Mouse (Mus musculus) lung, embryonic 15.5 days (tissue): ENCODE data around the gene Ppp1r26. TPM values are rescaled to one million over a fixed set of nuclear protein-coding genes. Genes with fewer than 3 reads are reported as not detected.

ENCODE experiments used
- ATAC-seq: fragments of 200-750 bp; cut with Nextera tagmentation; 2 replicates; pipeline ENCODE4 v1.8.0; 2017; ENCODE audit warnings: moderate number of reproducible peaks, borderline replicate concordance; ENCODE audit not compliant: low FRiP score, low TSS enrichment; ENCODE audit errors: extremely low read depth
- H3K27ac ChIP-seq: fragments of 300-500 bp; sonication (generic); 2 replicates; pipeline ENCODE4 v1.5.1; 2015; ENCODE audit warnings: moderate library complexity, mild to moderate bottlenecking, inconsistent platforms
- H3K27me3 ChIP-seq: fragments of 300-500 bp; sonication (generic); 2 replicates; pipeline ENCODE4 v1.6.1; 2015; ENCODE audit warnings: inconsistent platforms
- H3K36me3 ChIP-seq: fragments of 300-500 bp; sonication (generic); 2 replicates; pipeline ENCODE4 v1.6.1; 2015; ENCODE audit warnings: inconsistent platforms
- H3K4me1 ChIP-seq: fragments of 300-500 bp; sonication (generic); 2 replicates; pipeline ENCODE4 v1.6.1; 2015; ENCODE audit warnings: inconsistent platforms
- H3K4me2 ChIP-seq: fragments of 300-500 bp; sonication (generic); 2 replicates; pipeline ENCODE4 v1.6.1; 2015; ENCODE audit warnings: inconsistent platforms, mild to moderate bottlenecking, moderate library complexity
- H3K4me3 ChIP-seq: fragments of 300-500 bp; sonication (generic); 2 replicates; pipeline ENCODE4 v1.5.1; 2015; ENCODE audit warnings: mild to moderate bottlenecking, inconsistent platforms
- H3K9ac ChIP-seq: fragments of 300-500 bp; sonication (generic); 2 replicates; pipeline ENCODE4 v1.6.1; 2015; ENCODE audit warnings: inconsistent platforms
- H3K9me3 ChIP-seq: fragments of 300-500 bp; sonication (generic); 2 replicates; pipeline ENCODE4 v1.6.1; 2016; ENCODE audit warnings: inconsistent platforms
- WGBS: fragments of 180-500 bp; shearing (Covaris S2); methylation state at CpG from one replicate; pipeline ENCODE4 v1.1.7; 2015; 5-methylcytosine and 5-hydroxymethylcytosine counted together
- polyA plus RNA-seq: library from polyadenylated mRNA; unstranded; fragments of >200 nt; fragmentation: Nextera tagmentation; extraction: Ambion mirVana; gene quantifications from 2 replicates; pipeline ENCODE4 v1.2.1, GENCODE M21; 2015

Ppp1r26 gene
- polyA plus RNA-seq, 1 experiment from 2014 or later, result 6.0 TPM

GRCm38 (mm10) chr2:28415387-28416024 is 31.1 kb upstream of the Ppp1r26 start:
- Histone ChIP-seq H3K27ac (no peak overlapping the region), H3K4me2 (no peak overlapping the region), H3K9me3 (no peaks in the 10 kb centered on the region), H3K27me3 (no peaks in the 10 kb centered on the region), H3K4me1 (peaks cover 12% of the 10 kb centered on the region; the same call in 1 of the 2 replicates), H3K9ac (no peak overlapping the region), H3K4me3 (no peak overlapping the region), H3K36me3 (no peaks in the 10 kb centered on the region)
- 39% methylated on average over 10 of the region's 10 CpGs for WGBS
- ATAC-seq, result peak; percentile 31

GRCm38 (mm10) chr2:28416511-28416910 is 30.1 kb upstream of the Ppp1r26 start:
- Histone ChIP-seq H3K9ac (no peak overlapping the region), H3K9me3 (no peaks in the 10 kb centered on the region), H3K4me1 (peaks cover 12% of the 10 kb centered on the region; the same call in 1 of the 2 replicates), H3K27ac (no peak overlapping the region), H3K4me2 (no peak overlapping the region), H3K27me3 (no peaks in the 10 kb centered on the region), H3K4me3 (no peak overlapping the region), H3K36me3 (no peaks in the 10 kb centered on the region)
- no peak for ATAC-seq
- WGBS, result 94% methylated on average over 1 of the region's 1 CpGs

DNA sequence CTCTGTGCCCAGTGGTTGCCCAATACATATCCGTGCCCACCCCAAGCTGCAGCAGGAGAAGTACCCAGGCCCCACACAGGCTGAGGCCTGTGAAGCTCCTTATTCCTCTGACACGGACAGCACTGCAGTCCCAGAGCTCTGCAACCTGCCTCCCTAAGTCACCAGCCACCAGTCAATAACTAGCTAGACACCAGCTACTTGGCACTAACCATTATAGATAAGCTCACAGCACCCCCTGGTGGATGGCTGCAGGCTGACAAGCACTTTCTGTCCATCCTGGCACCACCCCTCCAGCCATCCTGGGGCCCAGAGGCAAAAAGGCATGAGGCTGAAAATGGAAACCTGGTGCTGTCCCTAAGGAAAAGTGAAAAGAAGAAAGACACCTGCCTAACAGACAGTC is 28.6 kb upstream of the Ppp1r26 start:
- ATAC-seq, result no peak
- no peaks in the 10 kb centered on the region for H3K9me3 ChIP-seq
- no peaks in the 10 kb centered on the region for H3K27me3 ChIP-seq
- no peaks in the 10 kb centered on the region for H3K36me3 ChIP-seq
- WGBS, result 36% methylated on average over 2 of the region's 2 CpGs
- no peak overlapping the region for H3K9ac ChIP-seq
- H3K4me3 ChIP-seq, result no peak overlapping the region
- no peak overlapping the region for H3K4me2 ChIP-seq
- H3K4me1 ChIP-seq, result peaks cover 12% of the 10 kb centered on the region; the same call in 1 of the 2 replicates
- no peak overlapping the region for H3K27ac ChIP-seq

- Histone ChIP-seq H3K27me3 (no peaks in the 10 kb centered on the region), H3K4me2 (no peak overlapping the region), H3K36me3 (no peaks in the 10 kb centered on the region), H3K27ac (no peak overlapping the region), H3K4me1 (peaks cover 10% of the 10 kb centered on the region; the same call in 1 of the 2 replicates), H3K9me3 (no peaks in the 10 kb centered on the region), H3K4me3 (no peak overlapping the region), H3K9ac (no peak overlapping the region)
- no peak for ATAC-seq
- 18% methylated on average over 4 of the region's 4 CpGs for WGBS
Observed at GRCm38 (mm10) chr2:28419898-28420297, 26.7 kb upstream of the Ppp1r26 start.

DNA sequence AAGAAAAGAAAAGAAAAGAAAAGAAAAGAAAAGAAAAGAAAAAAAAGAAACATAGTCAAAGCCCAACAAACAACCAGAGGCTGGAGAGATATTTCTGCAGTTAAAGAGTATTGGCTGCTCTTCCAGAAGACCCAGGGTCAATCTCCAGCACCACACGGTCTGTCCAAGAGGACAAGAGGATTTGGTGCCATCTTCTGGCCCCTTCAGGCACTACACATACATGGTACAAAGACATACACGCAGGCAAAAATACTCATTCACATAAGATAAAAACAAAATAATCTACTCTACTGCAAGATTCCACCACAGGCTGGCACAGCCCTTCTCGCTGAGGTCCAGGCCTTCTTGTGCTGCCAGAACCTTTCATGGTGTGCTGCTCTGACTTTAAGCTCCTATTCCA is 23.4 kb upstream of the Ppp1r26 start:
- Histone ChIP-seq H3K4me1 (no peaks in the 10 kb centered on the region), H3K9me3 (no peaks in the 10 kb centered on the region), H3K27ac (no peak overlapping the region), H3K9ac (no peak overlapping the region), H3K27me3 (no peaks in the 10 kb centered on the region), H3K4me3 (no peak overlapping the region), H3K4me2 (no peak overlapping the region), H3K36me3 (no peaks in the 10 kb centered on the region)
- no peak for ATAC-seq
- 29% methylated on average over 3 of the region's 3 CpGs for WGBS

- no peaks in the 10 kb centered on the region for H3K27me3 ChIP-seq
- no peak overlapping the region for H3K4me2 ChIP-seq
- H3K36me3 ChIP-seq, result no peaks in the 10 kb centered on the region
- no peak overlapping the region for H3K9ac ChIP-seq
- H3K4me1 ChIP-seq, result 0 out of 2 replicates have a peak, but pooled peaks cover 2% of the 10 kb centered on the region
- 0 out of 2 replicates have a peak, but pooled peaks cover 4% of the 10 kb centered on the region for H3K9me3 ChIP-seq
- ATAC-seq, result no peak
- H3K27ac ChIP-seq, result no peak overlapping the region
- no peak overlapping the region for H3K4me3 ChIP-seq
- 74% methylated on average over 6 of the region's 6 CpGs for WGBS
Observed at GRCm38 (mm10) chr2:28427226-28427625, 19.4 kb upstream of the Ppp1r26 start.

- Histone ChIP-seq H3K27me3 (no peaks in the 10 kb centered on the region), H3K27ac (peak overlapping the region; percentile 56), H3K9ac (no peak overlapping the region), H3K4me1 (peaks cover 16% of the 10 kb centered on the region), H3K4me3 (no peak overlapping the region), H3K36me3 (no peaks in the 10 kb centered on the region), H3K4me2 (no peak overlapping the region), H3K9me3 (0 out of 2 replicates have a peak, but pooled peaks cover 4% of the 10 kb centered on the region)
- WGBS, result 36% methylated on average over 6 of the region's 6 CpGs
- ATAC-seq, result no peak; the same call in 1 of the 2 replicates
Observed at GRCm38 (mm10) chr2:28430846-28431245, 15.8 kb upstream of the Ppp1r26 start.

DNA sequence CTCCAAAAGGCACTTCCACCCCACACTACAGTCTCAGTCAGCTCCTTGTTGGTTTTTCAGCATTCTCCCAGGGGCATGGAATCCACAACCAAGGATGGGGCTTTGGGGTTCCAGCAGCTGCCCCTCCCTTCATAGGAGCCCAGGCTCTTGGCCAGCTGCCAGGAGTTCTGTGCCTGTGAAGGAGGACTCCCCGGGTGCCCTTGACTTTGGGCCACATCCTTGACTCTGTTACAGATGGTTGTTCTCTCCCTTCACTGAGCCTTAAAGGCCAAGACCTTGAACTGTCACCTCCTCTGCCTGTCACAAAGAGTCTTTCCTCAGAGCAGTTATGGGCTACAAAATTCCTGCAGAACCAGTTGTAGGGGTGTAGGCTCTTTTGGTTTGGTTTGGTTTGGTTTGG is 13.8 kb upstream of the Ppp1r26 start:
- no peaks in the 10 kb centered on the region for H3K36me3 ChIP-seq
- H3K27ac ChIP-seq, result peak overlapping the region; percentile 79
- peak; percentile 65; the same call in 1 of the 2 replicates for ATAC-seq
- no peaks in the 10 kb centered on the region for H3K27me3 ChIP-seq
- H3K4me2 ChIP-seq, result no peak overlapping the region
- H3K4me1 ChIP-seq, result peaks cover 16% of the 10 kb centered on the region
- no peak overlapping the region for H3K9ac ChIP-seq
- WGBS, result 0% methylated on average over 1 of the region's 1 CpGs
- 0 out of 2 replicates have a peak, but pooled peaks cover 4% of the 10 kb centered on the region for H3K9me3 ChIP-seq
- H3K4me3 ChIP-seq, result no peak overlapping the region

- Histone ChIP-seq H3K4me2 (no peak overlapping the region), H3K9ac (no peak overlapping the region), H3K27ac (peak overlapping the region; percentile 79), H3K36me3 (no peaks in the 10 kb centered on the region), H3K4me3 (no peak overlapping the region), H3K27me3 (no peaks in the 10 kb centered on the region), H3K9me3 (0 out of 2 replicates have a peak, but pooled peaks cover 4% of the 10 kb centered on the region), H3K4me1 (peaks cover 16% of the 10 kb centered on the region)
- no peak for ATAC-seq
- WGBS, result no CpG with 5 or more reads among the region's 2 CpGs
Observed at GRCm38 (mm10) chr2:28433512-28433911, 13.1 kb upstream of the Ppp1r26 start.

DNA sequence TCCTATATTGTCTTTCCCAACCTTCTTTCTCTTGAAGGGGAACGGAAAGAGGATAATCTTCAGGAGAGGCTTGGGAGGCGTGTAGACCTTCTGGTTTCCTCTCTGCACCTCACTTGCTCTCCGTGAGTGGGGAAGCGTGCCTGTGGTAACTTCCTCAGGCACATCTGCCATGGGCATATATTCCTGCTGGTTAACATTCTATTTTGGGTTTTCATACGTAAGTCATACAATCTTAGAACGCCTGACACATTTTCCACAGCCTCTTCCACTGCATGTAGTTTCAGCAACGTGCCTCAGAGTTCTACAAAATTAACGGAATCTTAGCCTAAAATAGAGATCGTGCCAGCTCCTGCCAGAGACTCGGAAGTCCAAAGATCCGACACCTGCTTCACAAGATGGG is 11.2 kb upstream of the Ppp1r26 start:
- H3K4me2 ChIP-seq, result no peak overlapping the region
- no peak for ATAC-seq
- 82% methylated on average over 11 of the region's 11 CpGs for WGBS

DNA sequence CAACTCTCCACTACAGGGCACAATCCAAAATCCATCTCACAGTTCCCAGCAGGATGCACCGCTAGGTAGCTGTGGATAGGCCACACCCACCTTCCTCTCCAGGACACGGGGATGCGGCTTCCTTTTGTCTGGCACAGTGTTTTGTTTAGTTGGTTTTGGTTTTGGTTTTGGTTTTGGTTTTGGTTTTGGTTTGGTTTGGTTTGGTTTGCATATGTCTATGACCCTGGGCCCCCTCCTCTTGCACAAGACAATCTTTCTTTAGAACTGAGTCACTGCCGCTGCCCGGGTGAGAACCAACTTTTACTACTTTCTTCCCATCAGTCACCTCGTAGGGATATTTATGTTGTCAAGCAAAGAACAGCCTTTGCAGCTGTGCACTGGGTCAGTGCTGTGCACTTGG is 5.8 kb upstream of the Ppp1r26 start:
- Histone ChIP-seq H3K4me2 (no peak overlapping the region), H3K27me3 (no peaks in the 10 kb centered on the region), H3K9ac (no peak overlapping the region), H3K36me3 (no peaks in the 10 kb centered on the region), H3K4me1 (no peaks in the 10 kb centered on the region), H3K4me3 (no peak overlapping the region), H3K27ac (no peak overlapping the region), H3K9me3 (no peaks in the 10 kb centered on the region)
- 58% methylated on average over 6 of the region's 6 CpGs for WGBS
- ATAC-seq, result no peak

More for the DNA sequence above, 11.2 kb upstream of the Ppp1r26 start:
- Histone ChIP-seq H3K27me3 (no peaks in the 10 kb centered on the region), H3K27ac (no peak overlapping the region), H3K36me3 (no peaks in the 10 kb centered on the region), H3K4me3 (no peak overlapping the region), H3K9me3 (no peaks in the 10 kb centered on the region), H3K4me1 (peaks cover 16% of the 10 kb centered on the region), H3K9ac (no peak overlapping the region)

GRCm38 (mm10) chr2:28445082-28445481 is 1.5 kb upstream of the Ppp1r26 start:
- no peak overlapping the region for H3K27ac ChIP-seq
- 77% methylated on average over 4 of the region's 4 CpGs for WGBS
- H3K4me2 ChIP-seq, result no peak overlapping the region

More at GRCm38 (mm10) chr2:28445082-28445481, 1.5 kb upstream of the Ppp1r26 start:
- Histone ChIP-seq H3K9me3 (no peaks in the 10 kb centered on the region), H3K36me3 (no peaks in the 10 kb centered on the region), H3K27me3 (no peaks in the 10 kb centered on the region), H3K4me3 (no peak overlapping the region), H3K9ac (no peak overlapping the region), H3K4me1 (peaks cover 12% of the 10 kb centered on the region; the same call in 1 of the 2 replicates)
- ATAC-seq, result no peak
